Mouse (Mus musculus): ENCODE measurements around the gene Mup11. TPM values are rescaled to one million over a fixed set of nuclear protein-coding genes. Genes with fewer than 3 reads are reported as not detected.

Gene Mup11
- polyA plus RNA-seq (2014; fragmentation: Illumina TruSeq; extraction: RNeasy Lipid Tissue Mini Kit (QIAGEN cat#74804); ENCODE audit: low replicate concordance): not detected

DNA sequence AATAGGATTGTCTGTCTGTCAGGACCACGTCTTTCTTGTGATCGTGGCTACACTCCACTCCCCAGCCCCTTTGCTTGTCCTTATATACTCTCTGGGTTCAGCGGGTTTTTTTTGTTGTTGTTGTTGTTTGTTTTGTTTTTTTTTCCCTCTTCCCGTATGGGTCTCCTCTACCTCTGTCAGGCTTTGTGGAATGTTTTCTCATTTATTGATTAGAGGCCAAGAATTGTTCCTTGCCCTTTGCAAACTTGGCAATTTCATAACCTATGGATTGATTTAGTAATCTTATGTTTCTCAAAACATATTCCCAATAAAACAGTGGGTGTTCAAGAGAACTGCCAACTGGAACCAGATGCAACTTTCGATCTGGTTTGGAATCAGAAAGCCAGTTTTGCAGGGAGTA lies at the start of gene Mup11:
Mup11 (minus strand) TSS at position 101 of the 400 bp plus-strand sequence.

Other genes starting within 250 kb of the Mup11 start
- not detected for gene Mup9, start 240.5 kb downstream of the Mup11 start, polyA plus RNA-seq (2014; fragmentation: Illumina TruSeq; extraction: RNeasy Lipid Tissue Mini Kit (QIAGEN cat#74804); ENCODE audit: low replicate concordance)
- not detected for gene Mup1, start 160.5 kb downstream of the Mup11 start, polyA plus RNA-seq (2014; fragmentation: Illumina TruSeq; extraction: RNeasy Lipid Tissue Mini Kit (QIAGEN cat#74804); ENCODE audit: low replicate concordance)
- gene Mup10, start 80.2 kb downstream of the Mup11 start, polyA plus RNA-seq (2014; fragmentation: Illumina TruSeq; extraction: RNeasy Lipid Tissue Mini Kit (QIAGEN cat#74804); ENCODE audit: low replicate concordance): not detected
- gene Mup12, start 78.9 kb upstream of the Mup11 start, polyA plus RNA-seq (2014; fragmentation: Illumina TruSeq; extraction: RNeasy Lipid Tissue Mini Kit (QIAGEN cat#74804); ENCODE audit: low replicate concordance): not detected
- gene Mup22, start 159.1 kb upstream of the Mup11 start, polyA plus RNA-seq (2014; fragmentation: Illumina TruSeq; extraction: RNeasy Lipid Tissue Mini Kit (QIAGEN cat#74804); ENCODE audit: low replicate concordance): 8.8 TPM